Mouse (Mus musculus) kidney, embryonic 14.5 days (tissue): ENCODE measurements around the gene Rpp40. TPM values are rescaled to one million over a fixed set of nuclear protein-coding genes. Genes with fewer than 3 reads are reported as not detected.

ENCODE experiments used
- ATAC-seq: fragments of 200-750 bp; cut with Nextera tagmentation; 2 replicates; pipeline ENCODE4 v1.8.0; 2017; ENCODE audit warnings: moderate number of reproducible peaks, mild to moderate bottlenecking, moderate TSS enrichment, moderate library complexity; ENCODE audit not compliant: low FRiP score, low TSS enrichment
- H3K27ac ChIP-seq: fragments of 300-500 bp; sonication (generic); 2 replicates; pipeline ENCODE4 v1.5.1; 2014; ENCODE audit warnings: low read depth, mild to moderate bottlenecking, low read length, moderate library complexity, mixed read lengths
- H3K27me3 ChIP-seq: fragments of 300-500 bp; sonication (generic); 2 replicates; pipeline ENCODE4 v1.6.1; 2014; ENCODE audit warnings: mild to moderate bottlenecking, low read length; ENCODE audit not compliant: control insufficient read depth, insufficient read depth
- H3K36me3 ChIP-seq: fragments of 300-500 bp; sonication (generic); 2 replicates; pipeline ENCODE4 v1.6.1; 2014; ENCODE audit warnings: low read length, mixed read lengths; ENCODE audit not compliant: control insufficient read depth, insufficient read depth
- H3K4me1 ChIP-seq: fragments of 300-500 bp; sonication (generic); 2 replicates; pipeline ENCODE4 v1.6.1; 2014; ENCODE audit warnings: low read length, mixed read lengths; ENCODE audit not compliant: control insufficient read depth, insufficient read depth
- H3K4me2 ChIP-seq: fragments of 300-500 bp; sonication (generic); replicated peaks from 2 replicates; pipeline ENCODE4 v1.6.1; 2014; ENCODE audit warnings: low read depth, mild to moderate bottlenecking, low read length
- H3K4me3 ChIP-seq: fragments of 300-500 bp; sonication (generic); 2 replicates; pipeline ENCODE4 v1.5.1; 2014; ENCODE audit warnings: mild to moderate bottlenecking, low read length
- H3K9ac ChIP-seq: fragments of 300-500 bp; sonication (generic); 2 replicates; pipeline ENCODE4 v1.6.1; 2014; ENCODE audit warnings: low read depth, mild to moderate bottlenecking, low read length, moderate library complexity
- H3K9me3 ChIP-seq: fragments of 300-500 bp; sonication (generic); 2 replicates; pipeline ENCODE4 v1.6.1; 2016; ENCODE audit warnings: low read length; ENCODE audit not compliant: control insufficient read depth
- WGBS: fragments of 180-500 bp; shearing (Covaris S2); extraction: QIAGEN DNeasy Blood & Tissue Kit; methylation state at CpG from one replicate; pipeline ENCODE4 v1.1.7; 2014; 5-methylcytosine and 5-hydroxymethylcytosine counted together
- polyA plus RNA-seq: library from polyadenylated mRNA; unstranded; fragments of >200 nt; fragmentation: Nextera tagmentation; extraction: Ambion mirVana; gene quantifications from 2 replicates; pipeline ENCODE4 v1.2.1, GENCODE M21; 2014

Rpp40 gene
- polyA plus RNA-seq, 1 experiment from 2014 or later, result 18.4 TPM

GRCm38 (mm10) chr13:35905378-35905777, 781 bp downstream of the Rpp40 start:
- Histone ChIP-seq H3K27me3 (no peaks in the 10 kb centered on the region), H3K9ac (peak overlapping the region; percentile 66), H3K4me3 (peak overlapping the region; percentile 71), H3K4me1 (no peaks in the 10 kb centered on the region), H3K9me3 (no peaks in the 10 kb centered on the region), H3K36me3 (no peaks in the 10 kb centered on the region), H3K4me2 (peak overlapping the region; percentile 49), H3K27ac (no peak overlapping the region)
- under 1% methylated on average over 13 of the region's 13 CpGs for WGBS
- no peak for ATAC-seq

DNA sequence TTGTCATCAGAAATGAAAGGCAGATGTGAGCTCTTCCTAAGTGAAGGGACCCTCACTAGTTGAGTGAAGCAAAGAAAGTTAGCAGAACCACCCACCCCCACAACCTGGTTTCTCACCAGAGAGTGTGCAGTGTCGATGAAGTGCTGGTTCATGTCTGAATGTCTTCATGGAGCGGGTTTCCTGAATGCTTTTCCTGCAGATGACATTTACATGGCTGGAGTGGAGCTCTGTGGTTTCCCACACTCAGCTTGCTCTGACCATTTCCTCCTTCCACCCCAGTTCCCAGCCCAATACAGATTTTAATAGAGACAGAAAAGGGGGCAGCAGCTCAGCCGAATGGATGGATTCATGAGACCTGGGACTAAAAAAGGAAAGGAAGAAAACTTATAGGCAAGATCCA, 13.3 kb downstream of the Rpp40 start:
- no peak for ATAC-seq

DNA sequence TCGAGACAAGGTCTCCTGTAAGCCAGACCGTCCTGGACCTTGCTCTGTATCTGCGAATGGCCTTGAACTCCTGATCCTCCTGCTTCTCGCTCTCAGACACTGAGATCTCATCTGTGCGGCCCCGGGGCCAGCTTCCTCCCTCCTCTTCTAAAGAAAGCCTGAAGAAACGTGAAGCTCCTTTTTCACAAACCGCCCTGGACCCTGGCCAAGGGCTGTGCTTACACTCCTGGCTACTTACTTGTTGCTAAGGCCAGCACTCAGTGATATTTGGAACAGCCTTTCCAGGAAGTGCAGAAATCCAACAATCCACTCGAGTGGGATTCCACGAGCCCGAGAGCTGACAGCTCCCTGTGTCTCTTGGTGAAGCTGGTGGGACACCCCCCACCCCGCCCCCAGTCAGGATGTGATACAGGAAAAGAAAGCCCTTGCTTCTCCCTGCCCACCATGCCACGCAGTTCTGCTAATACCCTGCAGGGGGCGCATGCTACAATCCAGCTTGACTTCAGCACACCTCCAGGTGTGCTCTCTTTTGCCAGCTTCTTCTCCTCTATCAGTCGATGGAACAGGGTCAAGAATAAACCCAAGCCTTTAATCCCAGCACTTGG, 19.9 kb downstream of the Rpp40 start:
- no peak for ATAC-seq
- H3K27me3 ChIP-seq, result no peaks in the 10 kb centered on the region
- no peak overlapping the region for H3K4me2 ChIP-seq
- H3K4me1 ChIP-seq, result no peaks in the 10 kb centered on the region
- peaks cover 2% of the 10 kb centered on the region; the same call in 1 of the 2 replicates for H3K9me3 ChIP-seq
- no peak overlapping the region for H3K27ac ChIP-seq
- whole genome bisulfite sequencing, result 31% methylated on average over 15 of the region's 15 CpGs
- no peaks in the 10 kb centered on the region for H3K36me3 ChIP-seq
- H3K9ac ChIP-seq, result no peak overlapping the region
- no peak overlapping the region for H3K4me3 ChIP-seq

More for the DNA sequence above, 13.3 kb downstream of the Rpp40 start:
- H3K4me3 ChIP-seq, result no peak overlapping the region
- H3K9me3 ChIP-seq, result peaks cover 2% of the 10 kb centered on the region; the same call in 1 of the 2 replicates
- 82% methylated on average over 3 of the region's 3 CpGs for WGBS
- H3K4me1 ChIP-seq, result no peaks in the 10 kb centered on the region
- peaks cover 8% of the 10 kb centered on the region; the same call in 1 of the 2 replicates for H3K36me3 ChIP-seq
- H3K4me2 ChIP-seq, result no peak overlapping the region
- no peak overlapping the region for H3K27ac ChIP-seq
- no peak overlapping the region for H3K9ac ChIP-seq
- H3K27me3 ChIP-seq, result no peaks in the 10 kb centered on the region

DNA sequence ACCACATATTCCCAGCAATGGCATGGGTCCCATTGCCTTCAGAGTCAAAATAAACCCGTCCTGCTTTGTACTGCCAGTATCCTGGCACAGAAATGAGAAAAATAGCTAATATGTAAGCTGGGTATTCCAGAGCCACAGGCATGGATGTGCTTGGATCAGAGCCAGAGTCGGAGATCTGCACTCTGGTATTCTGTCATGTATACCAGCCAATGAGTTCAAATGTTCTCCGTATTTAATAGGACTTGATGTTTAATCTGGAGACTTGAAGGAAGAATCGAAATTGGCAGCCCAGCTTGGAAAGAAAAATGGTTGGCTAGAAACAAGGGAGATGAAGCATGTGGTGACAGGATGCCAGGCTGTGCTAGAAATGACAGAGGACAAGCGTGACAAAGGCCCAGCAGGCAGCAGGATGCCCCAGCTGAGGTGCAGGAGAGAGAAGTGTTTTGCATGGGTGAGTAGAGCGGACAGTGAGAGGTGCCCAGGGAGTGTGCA, 25.6 kb downstream of the Rpp40 start:
- Histone ChIP-seq H3K4me2 (no peak overlapping the region), H3K9ac (no peak overlapping the region), H3K36me3 (no peaks in the 10 kb centered on the region), H3K4me3 (no peak overlapping the region), H3K27me3 (no peaks in the 10 kb centered on the region), H3K9me3 (no peaks in the 10 kb centered on the region), H3K27ac (no peak overlapping the region), H3K4me1 (no peaks in the 10 kb centered on the region)
- 86% methylated on average over 6 of the region's 6 CpGs for WGBS
- no peak for ATAC-seq

- no peak for ATAC-seq
Measured at GRCm38 (mm10) chr13:35879519-35879918, 26.6 kb downstream of the Rpp40 start.

GRCm38 (mm10) chr13:35879068-35879467, 27.1 kb downstream of the Rpp40 start:
- Histone ChIP-seq H3K4me2 (no peak overlapping the region), H3K27ac (no peak overlapping the region), H3K9me3 (no peaks in the 10 kb centered on the region), H3K27me3 (no peaks in the 10 kb centered on the region), H3K9ac (no peak overlapping the region), H3K36me3 (no peaks in the 10 kb centered on the region; the same call in 1 of the 2 replicates), H3K4me1 (no peaks in the 10 kb centered on the region), H3K4me3 (no peak overlapping the region)
- ATAC-seq, result no peak
- whole genome bisulfite sequencing, result 48% methylated on average over 5 of the region's 5 CpGs

More at GRCm38 (mm10) chr13:35879519-35879918, 26.6 kb downstream of the Rpp40 start:
- H3K27ac ChIP-seq, result no peak overlapping the region
- H3K4me1 ChIP-seq, result no peaks in the 10 kb centered on the region
- H3K4me3 ChIP-seq, result no peak overlapping the region
- H3K9ac ChIP-seq, result no peak overlapping the region
- H3K36me3 ChIP-seq, result no peaks in the 10 kb centered on the region; the same call in 1 of the 2 replicates
- H3K9me3 ChIP-seq, result no peaks in the 10 kb centered on the region
- 69% methylated on average over 5 of the region's 5 CpGs for WGBS
- no peak overlapping the region for H3K4me2 ChIP-seq
- no peaks in the 10 kb centered on the region for H3K27me3 ChIP-seq

- no peak overlapping the region for H3K4me3 ChIP-seq
- no peak for ATAC-seq
- WGBS, result 54% methylated on average over 1 of the region's 1 CpGs
- H3K9me3 ChIP-seq, result no peaks in the 10 kb centered on the region
- H3K4me2 ChIP-seq, result no peak overlapping the region
- no peak overlapping the region for H3K27ac ChIP-seq
- no peaks in the 10 kb centered on the region; the same call in 1 of the 2 replicates for H3K36me3 ChIP-seq
- H3K4me1 ChIP-seq, result no peaks in the 10 kb centered on the region
- H3K27me3 ChIP-seq, result no peaks in the 10 kb centered on the region
- no peak overlapping the region for H3K9ac ChIP-seq
Measured at GRCm38 (mm10) chr13:35878282-35878681, 27.9 kb downstream of the Rpp40 start.

GRCm38 (mm10) chr13:35875396-35875795, 30.8 kb downstream of the Rpp40 start:
- Histone ChIP-seq H3K27me3 (no peaks in the 10 kb centered on the region), H3K9ac (no peak overlapping the region), H3K27ac (no peak overlapping the region), H3K4me3 (no peak overlapping the region), H3K4me2 (no peak overlapping the region), H3K9me3 (no peaks in the 10 kb centered on the region), H3K4me1 (no peaks in the 10 kb centered on the region), H3K36me3 (peaks cover 8% of the 10 kb centered on the region)
- ATAC-seq, result no peak
- WGBS, result 90% methylated on average over 5 of the region's 5 CpGs

DNA sequence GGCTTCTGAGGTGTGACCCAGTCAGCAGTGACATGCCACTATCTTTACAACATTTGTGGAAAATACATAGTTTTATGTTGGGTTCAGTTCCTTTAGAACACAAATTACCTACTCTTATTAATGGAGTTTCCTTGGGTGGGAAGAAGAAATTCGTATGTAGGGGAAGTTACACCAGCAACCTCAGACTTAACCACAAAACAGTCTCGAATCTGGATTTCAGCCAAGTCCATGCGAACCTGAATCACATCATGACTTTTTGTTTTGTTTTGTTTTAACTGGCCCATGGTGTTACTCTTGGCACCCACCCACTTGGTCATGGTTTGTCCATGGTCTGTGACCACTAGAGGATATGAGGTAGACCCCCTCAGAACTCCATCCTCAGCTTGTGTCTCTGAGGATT, 35.1 kb downstream of the Rpp40 start:
- no peak overlapping the region for H3K9ac ChIP-seq
- H3K27me3 ChIP-seq, result no peaks in the 10 kb centered on the region
- no peaks in the 10 kb centered on the region for H3K4me1 ChIP-seq
- H3K27ac ChIP-seq, result no peak overlapping the region
- WGBS, result 66% methylated on average over 3 of the region's 3 CpGs
- no peak overlapping the region for H3K4me3 ChIP-seq
- peaks cover 12% of the 10 kb centered on the region for H3K36me3 ChIP-seq
- no peak for ATAC-seq
- no peak overlapping the region for H3K4me2 ChIP-seq
- no peaks in the 10 kb centered on the region for H3K9me3 ChIP-seq
